Mouse (Mus musculus) cortical plate, adult 2 months (tissue): Measurements from ENCODE around the gene Pagr1b. TPM values are rescaled to one million over a fixed set of nuclear protein-coding genes. Genes with fewer than 3 reads are reported as not detected.

Experiments used
- H3K27ac ChIP-seq: fragments of 200-500 bp; 2 replicates; pipeline ENCODE4 v1.5.1; 2012; ENCODE audit warnings: low read length, control low read depth, inconsistent platforms; ENCODE audit not compliant: insufficient read depth
- H3K4me1 ChIP-seq: fragments of 200-500 bp; 2 replicates; pipeline ENCODE4 v1.6.1; 2011; ENCODE audit warnings: low read length; ENCODE audit not compliant: control insufficient read depth, insufficient read depth
- H3K4me3 ChIP-seq: fragments of 200-500 bp; 2 replicates; pipeline ENCODE4 v1.5.1; 2011; ENCODE audit warnings: mild to moderate bottlenecking, low read length, control low read depth; ENCODE audit not compliant: insufficient read depth
- CTCF ChIP-seq: fragments of 200-500 bp; IDR thresholded peaks from 2 replicates; pipeline ENCODE4 v1.5.1; 2011; ENCODE audit warnings: mild to moderate bottlenecking, control low read depth, low read length; ENCODE audit not compliant: insufficient read depth; ENCODE audit errors: extremely low read depth
- POLR2A ChIP-seq: fragments of 200-500 bp; IDR thresholded peaks from 2 replicates; pipeline ENCODE4 v1.6.1; 2011; ENCODE audit warnings: mild to moderate bottlenecking, low read length, control low read depth; ENCODE audit not compliant: insufficient read depth; ENCODE audit errors: extremely low read depth
- polyA plus RNA-seq: library from polyadenylated mRNA; depleted of rRNA; stranded (reverse); fragments of >200 nt; gene quantifications from 2 replicates; pipeline ENCODE4 v1.2.3, GENCODE M21; 2012

The Pagr1b gene
- polyA plus RNA-seq, 1 experiment = 1.8 TPM

DNA sequence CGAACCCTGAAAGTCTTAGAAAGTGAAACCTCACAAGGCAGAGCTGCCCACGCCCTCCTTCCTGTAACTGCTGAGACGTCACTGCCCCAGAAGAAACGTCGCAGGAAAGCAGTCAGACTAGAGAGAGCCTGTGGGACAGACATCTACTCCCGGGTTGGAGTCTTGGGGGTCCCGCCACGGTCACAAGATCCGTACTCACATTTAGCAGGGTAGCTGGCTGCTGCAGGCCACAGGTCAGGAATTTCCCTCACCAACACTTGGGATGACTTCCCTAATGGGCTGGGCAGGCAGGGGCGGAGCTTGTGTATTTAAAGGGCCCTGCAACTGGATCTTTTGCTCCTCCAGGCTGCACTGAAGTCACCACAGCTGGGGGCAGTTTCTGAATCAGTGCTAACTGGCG lies 2.0 kb downstream of the Pagr1b start, which contains the start of gene Mvp:
Gene Mvp (minus strand): TSS at position 302 of the 400 bp plus-strand sequence.
- TF ChIP-seq POLR2A (no peak), CTCF (no peak)
- H3K4me1 ChIP-seq = no peaks in the 10 kb centered on the region

DNA sequence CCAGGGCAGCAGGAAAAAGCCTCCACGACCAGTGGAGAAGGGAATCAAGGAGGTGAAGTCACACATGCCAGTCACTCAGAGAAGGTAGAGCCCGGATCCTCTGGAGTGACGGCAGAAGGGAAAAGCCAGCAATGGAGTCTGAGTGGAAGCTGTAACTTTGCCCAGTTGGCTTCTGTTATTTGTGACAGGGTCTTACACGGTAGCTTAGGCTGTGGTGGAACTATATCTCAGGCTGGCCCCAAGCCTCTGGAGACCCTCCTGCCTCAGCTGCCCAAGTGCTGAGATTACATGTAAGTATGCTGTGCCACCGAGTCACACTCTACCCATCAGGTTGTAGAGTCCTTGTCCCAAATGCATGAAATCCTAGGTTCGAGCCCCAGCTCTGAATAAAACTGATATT lies 2.9 kb downstream of the Pagr1b start:
- TF ChIP-seq POLR2A (no peak), CTCF (no peak)
- peaks cover 2% of the 10 kb centered on the region; the same call in 1 of the 2 replicates for H3K4me1 ChIP-seq
- no peak overlapping the region for H3K27ac ChIP-seq
- no peak overlapping the region for H3K4me3 ChIP-seq

More for the DNA sequence above, 2.0 kb downstream of the Pagr1b start, which contains the start of gene Mvp:
- Histone ChIP-seq H3K4me3 (peak within 1 kb of the TSS; percentile 40), H3K27ac (peak within 1 kb of the TSS; percentile 62)

DNA sequence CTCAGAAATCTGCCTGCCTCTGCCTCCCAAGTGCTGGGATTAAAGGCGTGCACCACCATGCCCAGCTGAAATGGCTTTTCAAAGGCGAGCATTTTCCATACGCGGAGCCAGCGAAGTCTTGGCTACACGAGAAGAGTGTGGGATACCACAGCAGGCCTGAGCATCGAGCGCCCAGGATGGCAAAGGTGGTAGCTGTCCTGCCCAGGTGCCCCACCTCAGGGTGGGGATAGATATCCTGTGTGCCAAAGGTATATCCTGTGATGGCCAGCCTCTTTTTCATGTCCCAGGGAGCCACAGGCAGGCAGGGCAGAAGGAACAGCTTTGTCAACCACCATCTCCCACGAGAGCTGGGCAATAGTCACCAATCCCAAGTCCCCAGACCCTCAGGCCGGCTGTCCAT lies 3.4 kb downstream of the Pagr1b start:
- Histone ChIP-seq H3K4me3 (no peak overlapping the region), H3K27ac (no peak overlapping the region), H3K4me1 (peaks cover 2% of the 10 kb centered on the region; the same call in 1 of the 2 replicates)
- TF ChIP-seq CTCF (no peak), POLR2A (no peak)

DNA sequence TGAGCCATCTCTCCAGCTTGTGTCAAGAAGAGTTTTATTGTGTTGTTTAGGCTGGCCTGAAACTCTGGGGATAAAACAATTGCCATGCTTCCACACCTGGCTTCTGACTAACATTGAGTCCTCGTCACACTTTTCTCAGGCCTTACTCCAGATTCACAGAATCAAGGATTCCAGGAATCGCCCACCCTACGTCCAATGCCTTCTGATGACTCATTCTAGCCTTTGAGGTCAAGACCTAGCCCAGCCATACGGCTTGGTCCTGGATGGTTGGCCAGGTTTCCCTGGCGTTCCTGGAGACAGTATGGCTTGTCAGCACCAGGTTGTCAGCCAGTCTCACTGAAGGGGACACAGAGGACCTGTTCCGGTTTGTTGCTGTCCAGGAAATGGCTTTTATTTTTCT lies 3.9 kb downstream of the Pagr1b start:
- Histone ChIP-seq H3K27ac (no peak overlapping the region), H3K4me3 (no peak overlapping the region), H3K4me1 (peaks cover 2% of the 10 kb centered on the region; the same call in 1 of the 2 replicates)
- no peak for TF ChIP-seq POLR2A
- TF ChIP-seq CTCF = no peak

DNA sequence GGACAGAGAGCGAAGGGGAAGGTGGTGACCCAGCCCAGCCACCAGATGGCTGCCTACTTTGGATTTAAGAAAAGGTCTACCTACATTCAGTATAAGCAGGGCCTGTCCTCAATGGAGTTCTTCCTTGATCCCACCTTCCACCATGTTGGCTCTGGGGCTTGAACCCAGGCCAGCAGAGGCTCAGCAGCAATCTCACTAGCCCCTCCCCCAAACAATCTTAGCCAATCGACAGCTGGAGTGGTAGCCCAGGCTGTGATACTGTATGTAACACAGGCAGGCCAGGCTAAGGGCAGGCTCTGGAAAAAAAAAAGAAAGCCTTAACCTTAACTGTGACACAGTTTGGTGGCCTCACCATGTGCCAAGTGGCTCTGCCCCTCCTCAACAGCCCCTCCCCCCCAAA lies 4.6 kb downstream of the Pagr1b start:
- Histone ChIP-seq H3K4me3 (no peak overlapping the region), H3K4me1 (peaks cover 2% of the 10 kb centered on the region; the same call in 1 of the 2 replicates), H3K27ac (no peak overlapping the region)
- TF ChIP-seq POLR2A (no peak), CTCF (no peak)

DNA sequence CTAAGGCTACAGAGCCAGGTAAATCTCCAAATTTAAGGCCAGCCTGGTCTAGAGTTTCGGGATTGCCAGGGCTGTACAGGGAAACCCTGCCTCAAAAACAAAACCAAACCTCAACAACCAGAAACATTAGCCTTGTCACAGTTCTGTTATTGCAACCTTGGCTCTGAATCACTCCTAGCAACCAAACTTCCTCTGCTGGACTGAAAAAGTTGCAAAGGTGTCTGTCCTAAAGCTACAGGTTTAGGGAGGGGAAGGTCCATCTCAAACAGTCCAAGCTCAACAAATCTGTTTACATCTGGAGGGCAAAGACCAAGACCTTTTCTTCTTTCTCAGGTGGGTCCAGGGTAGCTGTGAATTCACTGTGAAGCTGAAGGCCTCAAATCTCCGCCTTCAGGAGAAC lies 5.2 kb downstream of the Pagr1b start:
- no peak overlapping the region for H3K4me3 ChIP-seq
- no peak overlapping the region for H3K27ac ChIP-seq
- TF ChIP-seq POLR2A = no peak
- TF ChIP-seq CTCF = no peak
- H3K4me1 ChIP-seq = peaks cover 2% of the 10 kb centered on the region; the same call in 1 of the 2 replicates

DNA sequence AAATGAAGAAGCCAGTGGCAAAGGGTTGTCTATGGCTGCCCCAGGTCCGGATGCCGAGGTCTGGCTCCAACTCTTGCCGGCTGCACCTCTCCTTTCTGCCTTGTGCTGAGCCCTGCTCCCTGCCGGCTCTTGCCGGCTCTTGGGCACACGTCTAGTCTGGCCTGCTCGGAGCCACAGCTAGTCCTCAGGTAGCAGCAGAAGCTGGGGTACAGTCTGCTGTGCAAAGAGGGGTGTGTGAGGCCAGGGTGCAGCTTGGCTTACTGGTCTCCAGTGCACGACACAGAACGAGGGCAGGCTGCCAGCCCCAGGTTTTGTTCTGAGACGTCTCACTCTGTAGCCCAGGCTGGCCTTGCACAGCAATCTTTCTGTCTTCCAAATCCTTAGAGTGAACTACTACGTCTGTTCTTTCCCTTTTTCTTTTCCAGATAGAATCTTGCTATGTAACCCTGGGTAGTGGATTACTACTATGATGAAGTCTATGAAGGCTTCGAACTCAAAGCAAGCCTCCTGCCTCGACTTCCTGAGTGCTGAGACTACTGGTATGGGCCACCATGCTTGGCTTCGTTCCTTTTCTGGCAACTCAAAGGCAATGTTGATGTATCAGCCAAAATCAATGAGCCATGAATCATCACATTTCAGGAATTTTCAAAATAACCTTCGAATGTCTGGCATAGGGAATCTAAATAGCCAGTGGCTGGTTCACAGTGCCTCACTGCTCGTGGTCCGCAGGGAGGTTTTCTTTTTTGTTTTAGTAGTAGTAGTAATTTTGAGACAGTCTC lies 6.8 kb downstream of the Pagr1b start:
- no peak for TF ChIP-seq CTCF
- no peak for TF ChIP-seq POLR2A
- H3K27ac ChIP-seq = peak overlapping the region; percentile 62
- H3K4me3 ChIP-seq = no peak overlapping the region
- H3K4me1 ChIP-seq = peaks cover 2% of the 10 kb centered on the region; the same call in 1 of the 2 replicates

DNA sequence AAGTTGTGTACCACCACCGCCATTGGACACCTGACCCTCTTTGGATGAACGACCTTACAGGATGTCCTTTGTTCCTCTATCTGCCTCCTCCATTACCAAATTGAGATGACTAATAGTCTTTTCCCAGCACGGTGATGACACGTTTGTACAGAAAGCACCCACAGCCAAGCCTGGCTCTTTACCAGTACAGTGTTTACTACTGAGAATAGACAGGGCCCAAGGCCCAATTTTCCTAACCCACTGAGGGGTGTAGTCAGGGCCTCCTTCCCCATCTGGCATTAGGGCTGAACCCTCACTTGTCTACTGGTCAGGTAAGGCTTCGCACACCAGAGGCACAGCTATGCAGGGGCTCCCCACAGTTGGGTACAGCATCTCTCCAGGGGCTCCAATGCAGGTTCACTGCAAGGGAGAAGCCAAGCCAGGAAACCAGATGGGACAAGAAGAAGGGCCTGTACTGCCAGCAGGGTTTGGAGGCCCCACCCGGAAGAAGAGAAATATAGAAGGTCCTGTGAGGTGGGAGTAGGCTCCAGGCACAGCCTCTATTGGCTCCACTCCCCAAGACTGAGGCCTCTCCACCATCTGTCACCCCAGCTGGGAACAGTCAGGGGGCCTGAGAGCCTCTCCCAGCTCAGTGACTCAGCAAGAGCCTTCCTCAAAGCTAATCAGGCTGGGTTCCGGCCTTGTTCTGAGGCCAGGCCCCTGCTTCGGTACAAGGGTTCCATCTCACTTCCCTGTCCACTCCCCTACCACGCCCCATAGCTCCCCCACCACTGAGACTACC lies 7.9 kb downstream of the Pagr1b start:
- H3K4me1 ChIP-seq = peaks cover 2% of the 10 kb centered on the region; the same call in 1 of the 2 replicates
- H3K27ac ChIP-seq = peak overlapping the region; percentile 62
- H3K4me3 ChIP-seq = no peak overlapping the region
- TF ChIP-seq POLR2A = no peak

DNA sequence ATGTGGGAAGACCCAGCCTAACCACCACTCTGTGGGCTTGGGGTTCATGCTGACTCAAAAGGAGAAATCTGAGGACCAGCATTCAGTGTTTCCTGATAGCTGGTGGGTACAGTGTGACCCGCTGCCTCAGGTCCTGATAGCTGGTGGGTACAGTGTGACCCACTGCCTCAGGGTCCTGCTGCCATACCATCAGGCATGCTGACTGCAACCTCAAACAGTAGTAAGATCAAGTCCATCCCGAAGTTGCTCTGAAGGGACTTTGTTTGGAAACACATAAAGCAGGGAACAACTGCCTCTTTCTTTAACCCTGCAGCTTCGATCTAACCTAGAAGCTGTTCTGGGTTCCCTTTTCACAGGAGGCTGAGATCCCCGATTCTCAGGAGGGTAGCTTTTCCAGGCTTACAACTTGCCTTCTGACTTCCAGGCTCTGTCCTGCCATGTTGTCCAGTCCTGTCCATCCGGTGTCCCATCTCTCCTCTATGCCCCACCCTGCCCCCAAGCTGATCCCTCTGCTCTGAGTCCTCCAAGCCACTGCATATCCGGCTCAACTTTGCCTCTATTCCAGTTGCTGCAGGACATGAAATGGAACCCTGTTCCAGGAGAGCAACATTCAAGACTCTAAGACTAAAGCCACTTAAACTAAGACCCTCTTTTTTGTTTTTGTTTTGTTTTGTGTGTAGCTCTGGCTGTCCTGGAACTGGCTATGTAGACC lies 8.8 kb downstream of the Pagr1b start:
- TF ChIP-seq POLR2A (no peak), CTCF (no peak)
- H3K27ac ChIP-seq = no peak overlapping the region
- H3K4me3 ChIP-seq = no peak overlapping the region
- peaks cover 2% of the 10 kb centered on the region; the same call in 1 of the 2 replicates for H3K4me1 ChIP-seq
